Mouse (Mus musculus): Measurements from ENCODE around the gene Adamts18. TPM values are rescaled to one million over a fixed set of nuclear protein-coding genes. Genes with fewer than 3 reads are reported as not detected.
A peak's percentile ranks its signal among the peaks of the same experiment; 100 is the strongest.

Adamts18 gene
- polyA plus RNA-seq, 1 experiment from 2014 or later = 0.68 TPM

DNA sequence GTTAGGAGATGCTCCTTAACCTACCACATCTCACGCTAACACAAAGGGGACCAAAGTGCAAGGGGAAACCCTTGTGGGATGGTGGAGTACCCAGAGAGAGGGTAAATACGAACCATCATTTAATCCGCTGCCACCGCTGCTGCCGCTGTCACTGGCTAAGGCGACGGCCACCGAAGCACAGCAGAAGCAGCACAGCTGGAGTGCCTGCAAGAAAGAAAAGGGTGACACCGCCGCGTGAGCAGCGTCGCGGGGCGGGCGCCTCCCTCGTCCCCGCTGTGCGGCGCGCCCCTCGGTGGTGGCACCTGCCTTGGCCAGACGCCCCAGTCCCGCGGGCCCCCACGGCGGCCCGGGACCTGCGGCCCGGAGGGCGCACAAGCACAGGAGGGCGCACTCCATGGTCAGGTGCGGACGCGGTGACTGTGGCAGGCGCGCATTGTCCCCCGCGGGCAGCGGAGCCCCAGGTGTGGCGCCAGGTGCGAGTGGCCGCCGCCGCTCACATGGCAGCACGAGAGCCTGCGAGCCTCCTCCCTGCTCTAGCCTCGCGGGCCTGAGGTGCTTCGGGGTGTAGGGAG is 371 bp downstream of the Adamts18 start:
- H3K27ac ChIP-seq (ENCODE audit: low read depth, low read length) = no peak overlapping the region
- no peaks in the 10 kb centered on the region for H3K9me3 ChIP-seq (ENCODE audit: control insufficient read depth, low read length)
- DNase-seq (ENCODE audit: low spot score, missing footprints) (peak; percentile 89), ATAC-seq (ENCODE audit: low FRiP score) (peak; percentile 64)
- under 1% methylated on average over 50 of the region's 50 CpGs for WGBS
- peaks cover 4% of the 10 kb centered on the region; the same call in 1 of the 2 replicates for H3K4me1 ChIP-seq (ENCODE audit: control insufficient read depth, insufficient read depth, low read length)
- H3K9ac ChIP-seq (ENCODE audit: low read length) = peak overlapping the region; percentile 55
- peak overlapping the region; percentile 61 for H3K4me3 ChIP-seq (ENCODE audit: low read depth, low read length)
- H3K27me3 ChIP-seq (ENCODE audit: control insufficient read depth, insufficient read depth, low read length) = peaks cover 27% of the 10 kb centered on the region
- H3K4me2 ChIP-seq = peak overlapping the region; percentile 100
- no peaks in the 10 kb centered on the region for H3K36me3 ChIP-seq (ENCODE audit: control insufficient read depth, insufficient read depth, low read length)

DNA sequence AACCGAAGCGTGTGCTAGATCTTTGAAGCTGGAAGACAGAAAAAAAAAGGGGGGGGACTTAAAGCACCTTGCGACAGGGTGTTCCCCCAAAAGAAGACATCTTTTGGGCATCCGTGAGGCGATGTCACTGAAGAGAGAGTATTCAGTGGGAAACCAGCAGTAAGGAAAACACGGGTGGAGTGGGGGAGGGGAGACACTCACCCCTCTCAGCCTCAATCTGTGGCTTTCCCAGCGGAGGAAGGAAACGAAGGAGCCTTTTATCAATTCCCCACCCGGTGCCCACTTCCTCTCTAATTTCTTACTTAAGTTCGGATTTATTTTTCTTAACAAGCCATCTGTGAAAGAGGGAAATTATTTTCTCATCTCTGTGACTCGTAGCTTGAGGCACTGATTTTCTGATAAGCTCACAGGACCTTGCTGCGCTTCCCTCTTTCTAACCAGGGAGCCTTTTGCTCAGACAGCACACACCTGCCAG is 895 bp downstream of the Adamts18 start:
- Histone ChIP-seq H3K4me1 (ENCODE audit: control insufficient read depth, insufficient read depth, low read length) (peaks cover 4% of the 10 kb centered on the region; the same call in 1 of the 2 replicates), H3K4me3 (ENCODE audit: low read depth, low read length) (peak overlapping the region; percentile 61), H3K4me2 (peak overlapping the region; percentile 100), H3K36me3 (ENCODE audit: control insufficient read depth, insufficient read depth, low read length) (no peaks in the 10 kb centered on the region), H3K9ac (ENCODE audit: low read length) (no peak overlapping the region), H3K27me3 (ENCODE audit: control insufficient read depth, insufficient read depth, low read length) (peaks cover 27% of the 10 kb centered on the region), H3K9me3 (ENCODE audit: control insufficient read depth, low read length) (no peaks in the 10 kb centered on the region), H3K27ac (ENCODE audit: low read depth, low read length) (no peak overlapping the region)
- 16% methylated on average over 12 of the region's 12 CpGs for WGBS
- DNase-seq (ENCODE audit: low spot score, missing footprints) = peak; percentile 92
- no peak for ATAC-seq (ENCODE audit: low FRiP score)

DNA sequence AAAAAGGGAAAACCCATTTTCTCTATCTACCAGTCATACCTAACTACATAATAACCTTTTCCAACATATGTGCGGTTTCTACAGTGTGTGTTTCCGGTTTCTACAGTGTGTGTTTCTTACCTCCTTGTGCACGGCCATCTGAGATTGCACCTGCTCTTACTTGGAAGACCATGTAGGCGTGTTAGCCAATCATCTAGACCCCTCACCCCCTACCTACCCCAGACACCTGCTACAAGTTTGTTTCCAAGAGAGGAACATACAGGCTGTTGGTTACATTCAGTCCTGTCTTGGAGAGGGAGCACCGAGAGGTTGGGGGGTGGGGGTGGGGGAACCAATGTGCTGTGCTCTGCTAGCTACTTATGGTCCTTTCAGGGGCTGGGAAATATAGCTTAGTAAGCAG is 1.9 kb downstream of the Adamts18 start:
- Histone ChIP-seq H3K4me3 (ENCODE audit: low read depth, low read length) (no peak overlapping the region), H3K9me3 (ENCODE audit: control insufficient read depth, low read length) (no peaks in the 10 kb centered on the region), H3K27me3 (ENCODE audit: control insufficient read depth, insufficient read depth, low read length) (peaks cover 27% of the 10 kb centered on the region), H3K4me1 (ENCODE audit: control insufficient read depth, insufficient read depth, low read length) (peaks cover 4% of the 10 kb centered on the region; the same call in 1 of the 2 replicates), H3K4me2 (no peak overlapping the region), H3K27ac (ENCODE audit: low read depth, low read length) (no peak overlapping the region), H3K9ac (ENCODE audit: low read length) (no peak overlapping the region), H3K36me3 (ENCODE audit: control insufficient read depth, insufficient read depth, low read length) (no peaks in the 10 kb centered on the region)
- WGBS = 87% methylated on average over 5 of the region's 5 CpGs
- no peak for DNase-seq (ENCODE audit: low spot score, missing footprints)
- no peak for ATAC-seq (ENCODE audit: low FRiP score)

DNA sequence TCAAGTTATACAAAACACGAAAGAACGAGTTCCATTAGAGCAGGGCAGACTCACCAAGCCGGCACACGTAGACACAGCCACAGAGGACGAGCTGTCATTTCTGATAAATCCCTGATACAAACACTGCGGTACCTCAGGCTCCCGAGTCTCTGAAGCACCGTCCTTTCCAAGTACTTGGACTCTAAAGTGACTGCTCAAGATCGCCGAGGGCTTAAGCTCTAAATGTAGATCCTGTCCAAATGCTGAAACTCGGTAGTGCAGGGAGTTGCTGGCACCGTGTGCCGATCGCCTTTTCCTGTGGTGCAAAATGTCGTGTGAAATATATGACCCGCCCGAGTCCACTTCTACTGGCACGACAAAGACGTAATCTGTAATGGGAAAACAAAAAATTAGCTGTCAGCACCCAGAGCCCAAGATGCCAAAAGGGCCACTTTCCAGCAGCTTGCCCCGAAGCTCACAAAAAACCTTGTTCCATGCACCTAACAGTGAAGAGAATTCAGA is 3.7 kb downstream of the Adamts18 start:
- ATAC-seq (ENCODE audit: low FRiP score) (no peak), DNase-seq (ENCODE audit: low spot score, missing footprints) (no peak)
- Histone ChIP-seq H3K27me3 (ENCODE audit: control insufficient read depth, insufficient read depth, low read length) (peaks cover 24% of the 10 kb centered on the region), H3K9me3 (ENCODE audit: control insufficient read depth, low read length) (no peaks in the 10 kb centered on the region), H3K36me3 (ENCODE audit: control insufficient read depth, insufficient read depth, low read length) (no peaks in the 10 kb centered on the region), H3K4me1 (ENCODE audit: control insufficient read depth, insufficient read depth, low read length) (peaks cover 4% of the 10 kb centered on the region; the same call in 1 of the 2 replicates), H3K4me3 (ENCODE audit: low read depth, low read length) (no peak overlapping the region), H3K4me2 (no peak overlapping the region), H3K27ac (ENCODE audit: low read depth, low read length) (no peak overlapping the region), H3K9ac (ENCODE audit: low read length) (no peak overlapping the region)
- 66% methylated on average over 20 of the region's 20 CpGs for WGBS

DNA sequence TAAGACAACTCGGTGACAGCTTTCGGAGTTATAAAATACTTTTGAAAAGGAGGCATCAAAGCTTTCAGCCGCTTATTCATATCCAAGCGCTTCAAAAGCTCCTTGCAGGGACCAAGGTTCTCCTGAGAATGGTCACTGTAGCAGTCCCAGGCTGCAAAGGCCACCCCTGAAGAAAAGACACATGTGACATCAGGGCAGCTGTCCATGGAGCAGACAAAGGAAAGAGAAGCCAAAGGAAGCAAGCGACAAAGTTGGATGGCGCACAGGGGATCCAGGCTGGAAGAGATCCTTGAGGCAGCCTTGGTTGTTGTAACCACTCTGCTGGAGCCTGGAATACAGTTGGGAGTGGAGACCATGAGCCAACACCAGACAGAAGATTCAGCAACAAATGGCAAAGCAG is 10.3 kb downstream of the Adamts18 start:
- no peak overlapping the region for H3K4me3 ChIP-seq (ENCODE audit: low read depth, low read length)
- no peaks in the 10 kb centered on the region for H3K27me3 ChIP-seq (ENCODE audit: control insufficient read depth, insufficient read depth, low read length)
- H3K27ac ChIP-seq (ENCODE audit: low read depth, low read length) = no peak overlapping the region
- H3K9ac ChIP-seq (ENCODE audit: low read length) = no peak overlapping the region
- 50% methylated on average over 6 of the region's 6 CpGs for WGBS
- DNase-seq (ENCODE audit: low spot score, missing footprints) (peak; percentile 86), ATAC-seq (ENCODE audit: low FRiP score) (peak; percentile 30; the same call in 1 of the 2 replicates)
- peaks cover 8% of the 10 kb centered on the region for H3K4me1 ChIP-seq (ENCODE audit: control insufficient read depth, insufficient read depth, low read length)
- no peaks in the 10 kb centered on the region for H3K36me3 ChIP-seq (ENCODE audit: control insufficient read depth, insufficient read depth, low read length)
- H3K4me2 ChIP-seq = no peak overlapping the region
- H3K9me3 ChIP-seq (ENCODE audit: control insufficient read depth, low read length) = no peaks in the 10 kb centered on the region

DNA sequence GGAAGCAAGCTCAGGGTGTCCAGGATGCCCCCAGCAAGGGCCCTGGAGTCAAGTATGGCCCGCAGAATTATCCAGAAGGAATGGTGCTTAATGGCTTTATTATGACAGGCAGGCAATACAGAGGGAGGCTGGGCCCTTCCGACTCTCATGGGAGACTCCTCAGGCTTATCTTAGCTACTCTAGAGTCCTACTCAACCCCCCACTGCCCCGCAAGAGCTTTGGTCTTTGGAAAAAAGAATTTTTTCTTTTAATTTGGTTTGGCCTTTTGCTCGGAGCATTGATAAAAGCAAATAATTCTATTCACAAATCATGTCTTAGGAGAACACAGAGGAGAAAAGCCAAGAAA is 11.0 kb downstream of the Adamts18 start:
- no peak overlapping the region for H3K27ac ChIP-seq (ENCODE audit: low read depth, low read length)
- 58% methylated on average over 4 of the region's 4 CpGs for WGBS
- H3K36me3 ChIP-seq (ENCODE audit: control insufficient read depth, insufficient read depth, low read length) = no peaks in the 10 kb centered on the region
- H3K4me1 ChIP-seq (ENCODE audit: control insufficient read depth, insufficient read depth, low read length) = peaks cover 8% of the 10 kb centered on the region
- no peak overlapping the region for H3K9ac ChIP-seq (ENCODE audit: low read length)
- no peak overlapping the region for H3K4me3 ChIP-seq (ENCODE audit: low read depth, low read length)
- H3K9me3 ChIP-seq (ENCODE audit: control insufficient read depth, low read length) = no peaks in the 10 kb centered on the region
- no peak for DNase-seq (ENCODE audit: low spot score, missing footprints)
- H3K4me2 ChIP-seq = no peak overlapping the region
- H3K27me3 ChIP-seq (ENCODE audit: control insufficient read depth, insufficient read depth, low read length) = no peaks in the 10 kb centered on the region
- ATAC-seq (ENCODE audit: low FRiP score) = no peak

DNA sequence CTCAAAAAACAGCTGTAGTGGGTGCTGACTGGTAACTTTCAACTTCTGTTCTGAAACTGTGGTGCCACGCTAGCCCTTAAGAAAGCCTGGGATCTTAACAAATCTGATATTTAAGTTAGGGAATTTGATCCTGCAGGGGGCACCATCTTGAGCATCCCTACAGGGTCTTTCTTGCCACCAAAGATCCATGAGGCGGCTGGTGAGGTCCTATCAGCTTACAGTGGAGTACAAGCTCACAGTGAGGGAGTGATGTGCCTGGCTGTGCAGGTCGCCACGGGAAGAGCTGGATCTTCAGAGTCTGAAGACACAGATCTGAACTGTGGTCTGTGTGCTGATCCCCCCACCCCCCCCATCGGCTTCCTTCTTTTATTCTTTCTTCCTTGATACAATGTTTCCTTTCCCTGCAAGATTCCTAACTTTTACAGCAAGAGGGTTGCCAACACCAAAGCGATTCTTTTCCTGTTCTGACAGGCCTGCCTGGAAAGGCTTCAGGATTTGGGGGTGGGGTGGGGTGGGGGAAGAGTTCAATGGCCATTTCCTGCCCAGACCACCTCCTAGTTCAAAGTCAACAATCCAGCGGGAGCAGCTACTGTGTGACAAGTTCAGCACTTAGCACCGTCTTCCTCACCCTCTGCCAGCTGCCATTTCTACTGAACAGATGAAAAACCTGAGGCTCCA is 11.5 kb downstream of the Adamts18 start:
- no peak overlapping the region for H3K27ac ChIP-seq (ENCODE audit: low read depth, low read length)
- H3K4me1 ChIP-seq (ENCODE audit: control insufficient read depth, insufficient read depth, low read length) = peaks cover 8% of the 10 kb centered on the region
- no peak overlapping the region for H3K4me3 ChIP-seq (ENCODE audit: low read depth, low read length)
- H3K36me3 ChIP-seq (ENCODE audit: control insufficient read depth, insufficient read depth, low read length) = no peaks in the 10 kb centered on the region
- H3K27me3 ChIP-seq (ENCODE audit: control insufficient read depth, insufficient read depth, low read length) = no peaks in the 10 kb centered on the region
- no peak overlapping the region for H3K9ac ChIP-seq (ENCODE audit: low read length)
- no peak overlapping the region for H3K4me2 ChIP-seq
- no peak for ATAC-seq (ENCODE audit: low FRiP score)
- no peak for DNase-seq (ENCODE audit: low spot score, missing footprints)
- 71% methylated on average over 8 of the region's 8 CpGs for WGBS
- no peaks in the 10 kb centered on the region for H3K9me3 ChIP-seq (ENCODE audit: control insufficient read depth, low read length)

DNA sequence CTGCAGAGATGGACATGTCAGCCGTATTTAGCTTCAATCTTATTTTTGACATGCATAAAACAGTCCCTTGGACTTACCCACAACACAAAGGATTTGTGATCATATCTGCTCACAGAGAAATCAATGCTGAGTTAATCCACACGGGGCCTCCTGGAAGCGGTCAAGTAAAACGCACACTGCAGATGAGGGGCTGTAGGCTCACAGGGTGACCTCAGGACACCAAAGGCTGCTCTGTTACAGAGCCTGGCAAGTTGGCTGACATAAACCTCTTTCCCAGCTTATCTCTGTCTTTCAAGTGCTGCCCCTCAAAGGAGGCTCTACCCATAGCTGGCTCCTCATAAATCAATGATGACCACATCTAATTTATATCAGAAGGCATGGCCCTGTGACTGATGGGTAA is 14.9 kb downstream of the Adamts18 start:
- Histone ChIP-seq H3K27ac (ENCODE audit: low read depth, low read length) (no peak overlapping the region), H3K4me1 (ENCODE audit: control insufficient read depth, insufficient read depth, low read length) (peaks cover 8% of the 10 kb centered on the region), H3K4me2 (no peak overlapping the region), H3K36me3 (ENCODE audit: control insufficient read depth, insufficient read depth, low read length) (no peaks in the 10 kb centered on the region), H3K9ac (ENCODE audit: low read length) (no peak overlapping the region), H3K4me3 (ENCODE audit: low read depth, low read length) (no peak overlapping the region), H3K9me3 (ENCODE audit: control insufficient read depth, low read length) (no peaks in the 10 kb centered on the region), H3K27me3 (ENCODE audit: control insufficient read depth, insufficient read depth, low read length) (no peaks in the 10 kb centered on the region)
- peak; percentile 55; the same call in 1 of the 2 replicates for ATAC-seq (ENCODE audit: low FRiP score)
- 41% methylated on average over 4 of the region's 4 CpGs for WGBS
- DNase-seq (ENCODE audit: low spot score, missing footprints) = no peak

DNA sequence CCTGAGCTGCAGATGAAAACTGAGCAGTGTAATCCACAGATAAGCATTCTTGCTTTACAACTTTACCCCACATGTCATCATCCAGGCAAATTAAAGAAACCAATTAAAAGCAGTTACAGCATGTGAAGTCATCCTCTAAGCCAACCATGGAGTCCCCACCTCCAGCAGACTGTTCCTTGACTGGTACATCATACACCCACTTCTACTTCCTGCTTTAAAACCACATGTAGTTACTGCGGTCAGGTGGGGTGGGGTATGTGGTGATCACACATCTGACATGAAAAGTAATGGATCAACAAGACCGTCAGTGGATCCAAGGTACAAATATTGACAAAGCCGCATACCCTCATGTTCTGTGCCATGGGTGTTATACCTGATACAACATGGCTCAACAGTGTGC is 21.3 kb downstream of the Adamts18 start:
- ATAC-seq (ENCODE audit: low FRiP score) (no peak), DNase-seq (ENCODE audit: low spot score, missing footprints) (no peak)
- Histone ChIP-seq H3K9me3 (ENCODE audit: control insufficient read depth, low read length) (no peaks in the 10 kb centered on the region), H3K27ac (ENCODE audit: low read depth, low read length) (no peak overlapping the region), H3K36me3 (ENCODE audit: control insufficient read depth, insufficient read depth, low read length) (no peaks in the 10 kb centered on the region), H3K9ac (ENCODE audit: low read length) (no peak overlapping the region), H3K4me2 (no peak overlapping the region), H3K4me3 (ENCODE audit: low read depth, low read length) (no peak overlapping the region), H3K4me1 (ENCODE audit: control insufficient read depth, insufficient read depth, low read length) (no peaks in the 10 kb centered on the region), H3K27me3 (ENCODE audit: control insufficient read depth, insufficient read depth, low read length) (no peaks in the 10 kb centered on the region)
- WGBS = 92% methylated on average over 3 of the region's 3 CpGs

Data from midbrain, embryonic 11.5 days (tissue).